Mouse (Mus musculus): ENCODE results near the gene 6330409D20Rik. TPM values are rescaled to one million over a fixed set of nuclear protein-coding genes. Genes with fewer than 3 reads are reported as not detected.

The 6330409D20Rik gene
- polyA plus RNA-seq, 1 experiment from 2014 or later = 0.38 TPM

GRCm38 (mm10) chr2:32775359-32776074 is 34.7 kb upstream of the 6330409D20Rik start, which contains the start of the genes Ttc16 and Ptrh1:
Ttc16 (minus strand) TSS chr2:32775633.
Ptrh1 (plus strand) TSS chr2:32775786.
- under 1% methylated on average over 46 of the region's 46 CpGs for WGBS
- peak; percentile 98 for ATAC-seq (replicated peaks; ENCODE audit: low FRiP score, low TSS enrichment, low read depth)
- H3K4me1 ChIP-seq (replicated peaks; ENCODE audit: control insufficient read depth, insufficient read depth, low read length) = peaks cover 11% of the 10 kb centered on the region
- H3K9ac ChIP-seq (ENCODE audit: low read length) = peak within 1 kb of the TSS; percentile 42
- H3K9me3 ChIP-seq (ENCODE audit: control insufficient read depth, low read length) = no peaks in the 10 kb centered on the region
- DNase-seq (ENCODE audit: low spot score) = peak; percentile 98
- H3K27me3 ChIP-seq (replicated peaks; ENCODE audit: control insufficient read depth, insufficient read depth, low read length) = no peaks in the 10 kb centered on the region
- peak within 1 kb of the TSS; percentile 82 for H3K4me2 ChIP-seq (ENCODE audit: low read length)
- H3K36me3 ChIP-seq (ENCODE audit: control insufficient read depth, insufficient read depth, low read length) = no peaks in the 10 kb centered on the region
- H3K27ac ChIP-seq (ENCODE audit: low read depth) = peak within 1 kb of the TSS; percentile 62
- peak within 1 kb of the TSS; percentile 63 for H3K4me3 ChIP-seq (ENCODE audit: low read depth, low read length)

- Histone ChIP-seq H3K4me2 (ENCODE audit: low read length) (no peak overlapping the region), H3K36me3 (ENCODE audit: control insufficient read depth, insufficient read depth, low read length) (no peaks in the 10 kb centered on the region), H3K4me3 (ENCODE audit: low read depth, low read length) (no peak overlapping the region), H3K9me3 (ENCODE audit: control insufficient read depth, low read length) (no peaks in the 10 kb centered on the region), H3K9ac (ENCODE audit: low read length) (no peak overlapping the region), H3K27ac (ENCODE audit: low read depth) (no peak overlapping the region), H3K27me3 (replicated peaks; ENCODE audit: control insufficient read depth, insufficient read depth, low read length) (no peaks in the 10 kb centered on the region), H3K4me1 (replicated peaks; ENCODE audit: control insufficient read depth, insufficient read depth, low read length) (peaks cover 11% of the 10 kb centered on the region)
- WGBS = 80% methylated on average over 8 of the region's 8 CpGs
- ATAC-seq (replicated peaks; ENCODE audit: low FRiP score, low TSS enrichment, low read depth) (no peak), DNase-seq (ENCODE audit: low spot score) (no peak)
Observed at GRCm38 (mm10) chr2:32772626-32773279, 31.9 kb upstream of the 6330409D20Rik start.

GRCm38 (mm10) chr2:32771886-32772285 is 31.1 kb upstream of the 6330409D20Rik start:
- Histone ChIP-seq H3K27ac (ENCODE audit: low read depth) (no peak overlapping the region), H3K4me3 (ENCODE audit: low read depth, low read length) (no peak overlapping the region), H3K4me1 (replicated peaks; ENCODE audit: control insufficient read depth, insufficient read depth, low read length) (peaks cover 11% of the 10 kb centered on the region), H3K36me3 (ENCODE audit: control insufficient read depth, insufficient read depth, low read length) (no peaks in the 10 kb centered on the region), H3K27me3 (replicated peaks; ENCODE audit: control insufficient read depth, insufficient read depth, low read length) (no peaks in the 10 kb centered on the region), H3K9me3 (ENCODE audit: control insufficient read depth, low read length) (no peaks in the 10 kb centered on the region), H3K9ac (ENCODE audit: low read length) (no peak overlapping the region), H3K4me2 (ENCODE audit: low read length) (no peak overlapping the region)
- ATAC-seq (replicated peaks; ENCODE audit: low FRiP score, low TSS enrichment, low read depth) = no peak
- 23% methylated on average over 12 of the region's 12 CpGs for whole genome bisulfite sequencing
- DNase-seq (ENCODE audit: low spot score) = no peak

GRCm38 (mm10) chr2:32769327-32770085 is 28.7 kb upstream of the 6330409D20Rik start:
- no peaks in the 10 kb centered on the region for H3K36me3 ChIP-seq (ENCODE audit: control insufficient read depth, insufficient read depth, low read length)
- no peak overlapping the region for H3K4me3 ChIP-seq (ENCODE audit: low read depth, low read length)
- H3K27ac ChIP-seq (ENCODE audit: low read depth) = no peak overlapping the region
- ATAC-seq (replicated peaks; ENCODE audit: low FRiP score, low TSS enrichment, low read depth) (no peak), DNase-seq (ENCODE audit: low spot score) (no peak)
- H3K27me3 ChIP-seq (replicated peaks; ENCODE audit: control insufficient read depth, insufficient read depth, low read length) = no peaks in the 10 kb centered on the region
- no peaks in the 10 kb centered on the region for H3K9me3 ChIP-seq (ENCODE audit: control insufficient read depth, low read length)
- WGBS = 75% methylated on average over 5 of the region's 5 CpGs
- no peak overlapping the region for H3K4me2 ChIP-seq (ENCODE audit: low read length)
- H3K9ac ChIP-seq (ENCODE audit: low read length) = no peak overlapping the region
- H3K4me1 ChIP-seq (replicated peaks; ENCODE audit: control insufficient read depth, insufficient read depth, low read length) = no peaks in the 10 kb centered on the region

DNA sequence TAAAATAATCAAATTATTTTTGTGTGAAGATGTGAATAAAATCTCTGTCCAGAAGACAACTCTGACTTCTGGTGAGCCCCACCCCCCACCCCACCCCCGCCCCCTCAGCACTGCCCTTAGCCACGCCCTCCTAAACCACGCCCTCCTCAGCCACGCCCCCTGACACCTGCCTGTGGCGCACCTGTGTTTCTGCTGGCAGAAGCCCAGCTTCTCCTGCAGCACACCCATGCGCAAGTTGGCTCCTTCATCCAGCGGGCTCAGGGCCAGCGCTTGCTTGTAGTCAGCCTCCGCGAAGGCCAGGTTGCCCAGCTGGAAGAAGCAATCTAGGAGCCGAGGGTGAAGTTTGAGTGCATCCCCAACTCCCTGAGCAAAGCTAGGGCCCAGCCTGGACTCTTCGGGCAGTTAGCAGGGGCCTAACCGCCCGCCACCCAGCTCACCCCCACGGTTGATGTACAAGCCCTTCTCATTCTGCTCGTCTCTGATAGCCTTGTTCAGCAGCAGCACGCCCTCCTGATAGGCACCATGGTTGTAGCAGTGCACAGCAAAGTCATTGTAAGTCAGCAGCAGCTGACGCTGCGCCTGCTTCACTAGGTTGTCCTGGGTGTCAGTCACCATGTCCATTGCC is 28.0 kb upstream of the 6330409D20Rik start:
- H3K9me3 ChIP-seq (ENCODE audit: control insufficient read depth, low read length) = no peaks in the 10 kb centered on the region
- ATAC-seq (replicated peaks; ENCODE audit: low FRiP score, low TSS enrichment, low read depth) (no peak), DNase-seq (ENCODE audit: low spot score) (peak; percentile 79)
- H3K4me2 ChIP-seq (ENCODE audit: low read length) = no peak overlapping the region
- no peaks in the 10 kb centered on the region for H3K36me3 ChIP-seq (ENCODE audit: control insufficient read depth, insufficient read depth, low read length)
- 50% methylated on average over 19 of the region's 19 CpGs for WGBS
- H3K27me3 ChIP-seq (replicated peaks; ENCODE audit: control insufficient read depth, insufficient read depth, low read length) = no peaks in the 10 kb centered on the region
- H3K4me3 ChIP-seq (ENCODE audit: low read depth, low read length) = no peak overlapping the region
- no peak overlapping the region for H3K9ac ChIP-seq (ENCODE audit: low read length)
- H3K27ac ChIP-seq (ENCODE audit: low read depth) = no peak overlapping the region
- H3K4me1 ChIP-seq (replicated peaks; ENCODE audit: control insufficient read depth, insufficient read depth, low read length) = no peaks in the 10 kb centered on the region

- H3K27ac ChIP-seq (ENCODE audit: low read depth) = no peak overlapping the region
- H3K36me3 ChIP-seq (ENCODE audit: control insufficient read depth, insufficient read depth, low read length) = peaks cover 3% of the 10 kb centered on the region
- no peaks in the 10 kb centered on the region for H3K27me3 ChIP-seq (replicated peaks; ENCODE audit: control insufficient read depth, insufficient read depth, low read length)
- H3K9ac ChIP-seq (ENCODE audit: low read length) = no peak overlapping the region
- H3K4me2 ChIP-seq (ENCODE audit: low read length) = no peak overlapping the region
- H3K4me3 ChIP-seq (ENCODE audit: low read depth, low read length) = no peak overlapping the region
- 68% methylated on average over 12 of the region's 12 CpGs for WGBS
- no peaks in the 10 kb centered on the region for H3K9me3 ChIP-seq (ENCODE audit: control insufficient read depth, low read length)
- ATAC-seq (replicated peaks; ENCODE audit: low FRiP score, low TSS enrichment, low read depth) = no peak
- H3K4me1 ChIP-seq (replicated peaks; ENCODE audit: control insufficient read depth, insufficient read depth, low read length) = no peaks in the 10 kb centered on the region
- no peak for DNase-seq (ENCODE audit: low spot score)
Observed at GRCm38 (mm10) chr2:32767241-32767640, 26.4 kb upstream of the 6330409D20Rik start.

- Histone ChIP-seq H3K27me3 (replicated peaks; ENCODE audit: control insufficient read depth, insufficient read depth, low read length) (no peaks in the 10 kb centered on the region), H3K4me2 (ENCODE audit: low read length) (no peak overlapping the region), H3K36me3 (ENCODE audit: control insufficient read depth, insufficient read depth, low read length) (peaks cover 30% of the 10 kb centered on the region), H3K4me1 (replicated peaks; ENCODE audit: control insufficient read depth, insufficient read depth, low read length) (peaks cover 1% of the 10 kb centered on the region; the same call in 1 of the 2 replicates), H3K9ac (ENCODE audit: low read length) (no peak overlapping the region), H3K4me3 (ENCODE audit: low read depth, low read length) (no peak overlapping the region), H3K9me3 (ENCODE audit: control insufficient read depth, low read length) (no peaks in the 10 kb centered on the region), H3K27ac (ENCODE audit: low read depth) (no peak overlapping the region)
- DNase-seq (ENCODE audit: low spot score) (no peak), ATAC-seq (replicated peaks; ENCODE audit: low FRiP score, low TSS enrichment, low read depth) (no peak)
- 83% methylated on average over 3 of the region's 3 CpGs for WGBS
Observed at GRCm38 (mm10) chr2:32763353-32763752, 22.5 kb upstream of the 6330409D20Rik start.

DNA sequence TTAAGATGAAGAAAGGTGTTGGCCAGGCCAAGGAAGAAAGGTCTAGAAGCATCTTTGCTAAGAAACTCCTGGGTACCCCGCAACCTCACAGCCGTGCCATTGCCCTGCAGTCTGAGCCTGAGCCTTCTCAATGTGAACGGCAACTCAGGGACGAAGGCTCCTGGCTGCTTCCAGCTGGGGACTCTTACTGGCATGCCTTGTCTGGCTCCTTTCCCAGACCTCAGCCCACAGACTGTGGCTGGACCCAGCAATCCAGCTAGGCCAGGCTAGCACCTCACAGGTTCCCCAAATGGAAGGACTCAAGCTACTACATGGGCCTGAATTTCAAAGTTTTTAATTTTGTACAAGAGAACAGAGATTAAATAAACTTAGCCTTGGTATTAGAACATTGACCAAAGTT is 21.0 kb upstream of the 6330409D20Rik start:
- DNase-seq (ENCODE audit: low spot score) (no peak), ATAC-seq (replicated peaks; ENCODE audit: low FRiP score, low TSS enrichment, low read depth) (no peak)
- H3K36me3 ChIP-seq (ENCODE audit: control insufficient read depth, insufficient read depth, low read length) = peaks cover 30% of the 10 kb centered on the region
- H3K9ac ChIP-seq (ENCODE audit: low read length) = no peak overlapping the region
- no peak overlapping the region for H3K4me2 ChIP-seq (ENCODE audit: low read length)
- peaks cover 4% of the 10 kb centered on the region for H3K4me1 ChIP-seq (replicated peaks; ENCODE audit: control insufficient read depth, insufficient read depth, low read length)
- no peak overlapping the region for H3K4me3 ChIP-seq (ENCODE audit: low read depth, low read length)
- WGBS = 92% methylated on average over 4 of the region's 4 CpGs
- no peaks in the 10 kb centered on the region for H3K27me3 ChIP-seq (replicated peaks; ENCODE audit: control insufficient read depth, insufficient read depth, low read length)
- H3K9me3 ChIP-seq (ENCODE audit: control insufficient read depth, low read length) = no peaks in the 10 kb centered on the region
- H3K27ac ChIP-seq (ENCODE audit: low read depth) = no peak overlapping the region
